Mouse (Mus musculus): ENCODE measurements around the gene Nfatc2. TPM values are rescaled to one million over a fixed set of nuclear protein-coding genes. Genes with fewer than 3 reads are reported as not detected.

Gene Nfatc2
- total RNA-seq, 2 experiments from 2014 or later, result 6.5 to 7.5 TPM

Small RNA genes within 50 kb of the gene (microRNA-seq; reads per million reads assigned to microRNA genes)
- 0.96 to 1.0 reads per million in 2 experiments for gene Mir7004

Other genes starting within 250 kb of the Nfatc2 start
- 10 to 100 TPM; 14.9 to 16.9 TPM for gene Atp9a, start 140.8 kb upstream of the Nfatc2 start, total RNA-seq (2021)
- under 1 TPM; 0.71 to 0.98 TPM for gene Sall4, start 166.3 kb upstream of the Nfatc2 start, total RNA-seq (2021)

All from gastrocnemius, postnatal 14 days (tissue).